Mouse (Mus musculus) limb, embryonic 12.5 days (tissue): ENCODE measurements around the gene Cyb561d2. TPM values are rescaled to one million over a fixed set of nuclear protein-coding genes. Genes with fewer than 3 reads are reported as not detected.

Source experiments
- ATAC-seq: fragments of 200-750 bp; cut with Nextera tagmentation; 2 replicates; pipeline ENCODE4 v1.8.0; 2017; ENCODE audit warnings: low read depth, moderate TSS enrichment; ENCODE audit not compliant: insufficient number of reproducible peaks, insufficient read depth, low FRiP score, low TSS enrichment
- H3K27ac ChIP-seq: fragments of 300-500 bp; sonication (generic); 2 replicates; pipeline ENCODE4 v1.5.1; 2016; ENCODE audit warnings: mild to moderate bottlenecking, moderate library complexity
- H3K27me3 ChIP-seq: fragments of 300-500 bp; sonication (generic); 2 replicates; pipeline ENCODE4 v1.6.1; 2016; ENCODE audit warnings: mild to moderate bottlenecking, moderate library complexity
- H3K36me3 ChIP-seq: fragments of 300-500 bp; sonication (generic); 2 replicates; pipeline ENCODE4 v1.6.1; 2016; ENCODE audit warnings: mild to moderate bottlenecking, moderate library complexity
- H3K4me1 ChIP-seq: fragments of 300-500 bp; sonication (generic); replicated peaks from 2 replicates; pipeline ENCODE4 v1.6.1; 2016
- H3K4me2 ChIP-seq: fragments of 300-500 bp; sonication (generic); 2 replicates; pipeline ENCODE4 v1.6.1; 2016; ENCODE audit warnings: mild to moderate bottlenecking, moderate library complexity
- H3K4me3 ChIP-seq: fragments of 300-500 bp; sonication (generic); replicated peaks from 2 replicates; pipeline ENCODE4 v1.5.1; 2016; ENCODE audit warnings: mild to moderate bottlenecking
- H3K9ac ChIP-seq: fragments of 300-500 bp; sonication (generic); replicated peaks from 2 replicates; pipeline ENCODE4 v1.6.1; 2016; ENCODE audit warnings: mild to moderate bottlenecking, moderate library complexity
- H3K9me3 ChIP-seq: fragments of 300-500 bp; sonication (generic); 2 replicates; pipeline ENCODE4 v1.6.1; 2016; ENCODE audit warnings: mild to moderate bottlenecking, moderate library complexity
- WGBS: fragments of 180-500 bp; shearing (Covaris S2); methylation state at CpG from one replicate; pipeline ENCODE4 v1.1.7; 2016; 5-methylcytosine and 5-hydroxymethylcytosine counted together
- polyA plus RNA-seq: library from polyadenylated mRNA; unstranded; fragments of >200 nt; fragmentation: Nextera tagmentation; extraction: Ambion mirVana; gene quantifications from 2 replicates; pipeline ENCODE4 v1.2.1, GENCODE M21; 2016

The Cyb561d2 gene
- polyA plus RNA-seq, 1 experiment from 2014 or later, result 15.3 TPM

- H3K27me3 ChIP-seq, result peaks cover 72% of the 10 kb centered on the region
- H3K4me1 ChIP-seq, result no peaks in the 10 kb centered on the region; the same call in 1 of the 2 replicates
- H3K36me3 ChIP-seq, result no peaks in the 10 kb centered on the region
- H3K9ac ChIP-seq, result no peak overlapping the region
- WGBS, result 22% methylated on average over 14 of the region's 14 CpGs
- H3K4me3 ChIP-seq, result no peak overlapping the region
- ATAC-seq, result no peak
- H3K27ac ChIP-seq, result no peak overlapping the region
- H3K9me3 ChIP-seq, result no peaks in the 10 kb centered on the region
- no peak overlapping the region for H3K4me2 ChIP-seq
These were observed 27.6 kb downstream of the Cyb561d2 start for GRCm38 (mm10) chr9:107514303-107514955.

GRCm38 (mm10) chr9:107512326-107512725 is 29.7 kb downstream of the Cyb561d2 start:
- Histone ChIP-seq H3K9me3 (no peaks in the 10 kb centered on the region), H3K27ac (no peak overlapping the region), H3K27me3 (peaks cover 74% of the 10 kb centered on the region), H3K4me2 (no peak overlapping the region), H3K9ac (no peak overlapping the region), H3K4me3 (no peak overlapping the region), H3K36me3 (no peaks in the 10 kb centered on the region), H3K4me1 (peaks cover 10% of the 10 kb centered on the region; the same call in 1 of the 2 replicates)
- no peak for ATAC-seq
- 78% methylated on average over 16 of the region's 16 CpGs for WGBS

GRCm38 (mm10) chr9:107511436-107511835 is 30.6 kb downstream of the Cyb561d2 start:
- ATAC-seq, result no peak
- Histone ChIP-seq H3K27ac (no peak overlapping the region), H3K27me3 (peaks cover 74% of the 10 kb centered on the region), H3K9ac (no peak overlapping the region), H3K4me2 (no peak overlapping the region), H3K4me3 (no peak overlapping the region), H3K9me3 (no peaks in the 10 kb centered on the region), H3K36me3 (no peaks in the 10 kb centered on the region), H3K4me1 (peaks cover 10% of the 10 kb centered on the region; the same call in 1 of the 2 replicates)
- 48% methylated on average over 8 of the region's 8 CpGs for WGBS

GRCm38 (mm10) chr9:107510384-107511100 is 31.5 kb downstream of the Cyb561d2 start:
- H3K4me2 ChIP-seq, result no peak overlapping the region
- H3K27ac ChIP-seq, result no peak overlapping the region
- ATAC-seq, result no peak
- peaks cover 10% of the 10 kb centered on the region; the same call in 1 of the 2 replicates for H3K4me1 ChIP-seq
- no peak overlapping the region for H3K9ac ChIP-seq
- 84% methylated on average over 14 of the region's 14 CpGs for WGBS
- no peak overlapping the region for H3K4me3 ChIP-seq
- peaks cover 83% of the 10 kb centered on the region for H3K27me3 ChIP-seq
- no peaks in the 10 kb centered on the region for H3K9me3 ChIP-seq
- no peaks in the 10 kb centered on the region for H3K36me3 ChIP-seq

GRCm38 (mm10) chr9:107508266-107508665 is 33.7 kb downstream of the Cyb561d2 start:
- Histone ChIP-seq H3K4me3 (no peak overlapping the region), H3K9ac (no peak overlapping the region), H3K4me2 (no peak overlapping the region), H3K27me3 (peaks cover 90% of the 10 kb centered on the region), H3K36me3 (no peaks in the 10 kb centered on the region), H3K9me3 (no peaks in the 10 kb centered on the region), H3K4me1 (peaks cover 17% of the 10 kb centered on the region), H3K27ac (no peak overlapping the region)
- WGBS, result 48% methylated on average over 10 of the region's 10 CpGs
- no peak for ATAC-seq

GRCm38 (mm10) chr9:107504662-107505537 is 37.1 kb downstream of the Cyb561d2 start:
- Histone ChIP-seq H3K4me1 (peaks cover 17% of the 10 kb centered on the region), H3K27ac (no peak overlapping the region), H3K27me3 (peaks cover 80% of the 10 kb centered on the region)

GRCm38 (mm10) chr9:107502131-107502846 is 39.7 kb downstream of the Cyb561d2 start:
- Histone ChIP-seq H3K4me3 (no peak overlapping the region), H3K4me1 (peaks cover 8% of the 10 kb centered on the region), H3K4me2 (no peak overlapping the region), H3K27me3 (peaks cover 74% of the 10 kb centered on the region), H3K9ac (no peak overlapping the region), H3K9me3 (no peaks in the 10 kb centered on the region), H3K36me3 (no peaks in the 10 kb centered on the region), H3K27ac (no peak overlapping the region)
- ATAC-seq, result no peak
- WGBS, result 85% methylated on average over 12 of the region's 12 CpGs

More at GRCm38 (mm10) chr9:107504662-107505537, 37.1 kb downstream of the Cyb561d2 start:
- H3K9me3 ChIP-seq, result no peaks in the 10 kb centered on the region
- no peak overlapping the region for H3K9ac ChIP-seq
- no peaks in the 10 kb centered on the region for H3K36me3 ChIP-seq
- no peak overlapping the region for H3K4me3 ChIP-seq
- ATAC-seq, result no peak
- no peak overlapping the region for H3K4me2 ChIP-seq
- WGBS, result 47% methylated on average over 19 of the region's 19 CpGs

GRCm38 (mm10) chr9:107500708-107501286 is 41.2 kb downstream of the Cyb561d2 start:
- Histone ChIP-seq H3K4me2 (no peak overlapping the region), H3K4me3 (no peak overlapping the region), H3K27ac (no peak overlapping the region), H3K4me1 (peaks cover 8% of the 10 kb centered on the region), H3K9ac (no peak overlapping the region), H3K27me3 (peaks cover 66% of the 10 kb centered on the region), H3K36me3 (no peaks in the 10 kb centered on the region), H3K9me3 (no peaks in the 10 kb centered on the region)
- no peak for ATAC-seq
- 73% methylated on average over 3 of the region's 3 CpGs for WGBS

GRCm38 (mm10) chr9:107496359-107496758 is 45.6 kb downstream of the Cyb561d2 start:
- Histone ChIP-seq H3K27me3 (peaks cover 64% of the 10 kb centered on the region), H3K9me3 (no peaks in the 10 kb centered on the region), H3K4me3 (no peak overlapping the region), H3K27ac (no peak overlapping the region), H3K9ac (no peak overlapping the region), H3K4me2 (no peak overlapping the region), H3K36me3 (no peaks in the 10 kb centered on the region), H3K4me1 (no peaks in the 10 kb centered on the region; the same call in 1 of the 2 replicates)
- 83% methylated on average over 3 of the region's 3 CpGs for WGBS
- ATAC-seq, result no peak

- 62% methylated on average over 12 of the region's 12 CpGs for WGBS
- no peak overlapping the region for H3K4me3 ChIP-seq
- no peaks in the 10 kb centered on the region for H3K36me3 ChIP-seq
- H3K4me1 ChIP-seq, result peaks cover 8% of the 10 kb centered on the region
- peaks cover 66% of the 10 kb centered on the region for H3K27me3 ChIP-seq
- no peak overlapping the region for H3K4me2 ChIP-seq
- ATAC-seq, result no peak
- no peaks in the 10 kb centered on the region for H3K9me3 ChIP-seq
- no peak overlapping the region for H3K27ac ChIP-seq
- H3K9ac ChIP-seq, result no peak overlapping the region
These were observed 47.8 kb downstream of the Cyb561d2 start for GRCm38 (mm10) chr9:107494238-107494637.
